Mouse (Mus musculus) frontal cortex, postnatal 14 days (tissue): ENCODE data around the gene Trarg1.
A peak's percentile ranks its signal among the peaks of the same experiment; 100 is the strongest.

Source experiments
- DNase-seq, 2 experiments: peaks; one replicate each; pipeline ENCODE4 v3.0.0; 2022; ENCODE audit warnings: low spot score in 2 of 2

The Trarg1 gene

DNA sequence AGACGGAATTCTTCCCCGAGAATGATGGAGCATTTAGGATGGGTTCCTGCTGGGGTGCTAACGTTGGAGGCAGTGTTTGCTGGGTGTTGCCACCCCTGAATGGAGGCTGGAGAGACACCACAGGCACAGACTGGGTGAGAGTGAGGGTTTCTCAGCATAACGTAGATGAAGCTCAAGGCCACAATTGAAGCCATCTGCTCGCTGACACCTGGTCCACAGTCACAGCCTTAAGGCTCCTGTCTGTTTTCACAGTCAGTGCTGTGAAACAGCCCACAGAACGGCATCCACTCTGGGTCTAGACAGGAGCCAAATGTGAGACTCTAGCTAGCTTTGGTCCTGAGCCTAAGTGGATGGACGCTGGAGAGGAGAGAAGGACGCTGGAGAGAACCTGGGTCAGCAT is 5.4 kb upstream of the Trarg1 start:
- DNase-seq = no peak

DNA sequence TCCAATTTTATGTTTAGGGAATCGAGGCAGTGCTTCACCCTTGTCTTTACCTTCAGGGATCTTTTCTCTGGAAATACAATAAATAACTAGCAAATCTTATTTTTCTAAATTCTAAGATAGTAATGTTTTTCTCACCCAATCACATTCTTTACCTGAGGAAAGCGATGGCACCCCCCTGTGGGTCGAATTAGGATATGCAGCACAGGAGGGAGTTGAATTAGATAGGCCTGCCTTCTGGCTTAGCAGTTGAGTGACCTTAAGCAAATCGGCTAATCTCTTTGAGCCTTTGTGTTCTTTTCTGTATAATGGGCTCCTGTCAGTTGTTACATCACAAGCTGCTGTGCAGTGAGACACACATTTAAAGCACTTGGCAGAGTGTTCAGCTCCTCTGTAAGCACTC is 4.9 kb upstream of the Trarg1 start:
- no peak for DNase-seq

DNA sequence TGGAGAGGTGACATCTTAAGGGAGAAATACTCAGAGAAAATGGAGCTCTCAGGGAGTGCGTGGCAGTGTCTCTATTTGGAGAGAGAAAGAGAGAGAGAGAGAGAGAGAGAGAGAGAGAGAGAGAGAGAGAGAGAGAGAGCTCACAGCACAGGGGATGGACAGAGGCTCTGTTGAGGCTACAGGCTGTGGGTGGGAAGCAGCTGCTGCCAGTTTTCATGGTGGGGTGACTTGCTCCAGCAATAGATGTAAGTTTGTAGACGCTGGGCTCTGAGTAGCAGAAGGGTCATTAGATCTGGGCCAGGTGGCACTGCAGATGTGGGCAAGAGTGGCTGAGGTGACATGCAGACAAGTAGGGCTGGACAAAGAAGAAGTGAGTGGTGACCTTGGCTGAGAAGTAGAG is 6.0 kb downstream of the Trarg1 start:
- DNase-seq = no peak

DNA sequence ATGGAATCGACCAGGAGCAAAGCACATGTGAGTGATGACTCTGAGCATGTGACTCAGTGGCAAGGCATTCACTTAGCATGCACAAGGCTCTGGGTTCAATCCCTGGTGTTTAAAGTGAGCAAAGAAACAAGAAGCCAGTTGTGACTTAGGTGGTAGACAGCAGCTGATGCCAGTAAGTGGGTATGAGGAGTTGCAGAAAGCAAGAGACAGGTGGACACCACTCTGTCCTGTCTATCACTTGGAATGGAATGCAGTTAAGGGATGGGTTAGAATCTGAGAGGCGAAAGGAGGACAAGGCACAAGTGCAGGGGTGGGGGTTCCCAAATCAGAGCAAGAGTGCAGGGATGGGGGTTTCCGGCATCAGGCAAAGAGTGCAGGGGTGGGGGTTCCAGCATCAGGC is 12.5 kb downstream of the Trarg1 start:
- DNase-seq = no peak

DNA sequence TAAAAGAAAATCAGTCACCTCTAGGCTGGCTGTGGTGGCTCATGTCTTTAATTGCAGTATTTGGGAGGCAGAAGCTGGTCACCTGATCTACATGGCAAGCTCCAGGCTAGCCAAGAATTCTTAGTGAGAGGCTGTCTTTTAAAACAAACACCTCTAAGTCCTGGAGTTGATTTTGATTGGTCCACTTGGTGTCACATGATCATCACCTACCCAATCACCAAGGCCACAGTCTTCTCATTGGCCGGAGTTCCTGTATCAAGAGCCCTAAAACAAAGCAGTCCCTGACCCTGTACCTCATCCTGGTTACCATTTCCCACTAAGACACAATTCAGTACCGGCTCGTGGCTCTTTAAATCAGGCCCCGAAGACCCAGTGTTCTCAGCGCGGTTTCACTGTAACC is 16.2 kb downstream of the Trarg1 start:
- no peak for DNase-seq

DNA sequence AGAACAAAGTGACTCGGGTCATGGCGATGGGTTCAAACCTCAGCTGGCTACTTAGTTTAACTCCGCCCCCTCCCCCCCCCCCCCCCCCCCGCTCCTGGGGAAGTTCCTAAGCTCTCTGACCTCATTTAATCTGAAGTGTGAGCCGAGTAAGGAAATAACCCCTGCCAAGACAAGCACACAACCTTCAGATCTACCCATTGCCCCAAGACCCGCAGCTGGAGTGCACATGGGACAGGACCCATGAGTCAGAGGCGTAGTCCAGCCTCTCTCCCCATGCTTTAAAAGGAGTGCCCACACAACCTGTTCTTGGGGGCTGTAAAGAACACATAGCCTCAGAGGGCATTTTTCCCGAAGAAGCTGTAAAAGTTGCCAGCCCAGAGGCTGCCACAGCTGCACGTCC is 20.0 kb downstream of the Trarg1 start:
- no peak for DNase-seq

DNA sequence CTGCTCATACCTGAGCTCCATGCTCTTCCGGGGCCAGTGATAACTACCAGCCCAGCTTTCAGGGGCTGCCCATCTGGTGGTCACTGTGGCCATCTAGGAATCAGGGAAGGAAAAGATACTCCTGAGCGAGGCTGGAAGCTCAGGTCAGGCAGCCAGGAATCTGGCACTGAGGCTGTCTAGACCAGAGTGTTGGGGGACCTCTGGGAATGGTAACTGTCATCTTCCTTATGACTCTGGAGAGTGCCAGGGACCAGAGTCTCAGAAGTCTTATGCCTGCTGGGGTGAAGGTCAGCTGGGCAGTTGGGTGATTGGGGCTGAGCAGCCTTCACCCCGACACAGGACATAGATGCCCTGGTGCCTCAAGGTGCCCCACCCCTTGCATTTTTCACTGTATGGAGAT is 28.0 kb downstream of the Trarg1 start:
- no peak for DNase-seq

DNA sequence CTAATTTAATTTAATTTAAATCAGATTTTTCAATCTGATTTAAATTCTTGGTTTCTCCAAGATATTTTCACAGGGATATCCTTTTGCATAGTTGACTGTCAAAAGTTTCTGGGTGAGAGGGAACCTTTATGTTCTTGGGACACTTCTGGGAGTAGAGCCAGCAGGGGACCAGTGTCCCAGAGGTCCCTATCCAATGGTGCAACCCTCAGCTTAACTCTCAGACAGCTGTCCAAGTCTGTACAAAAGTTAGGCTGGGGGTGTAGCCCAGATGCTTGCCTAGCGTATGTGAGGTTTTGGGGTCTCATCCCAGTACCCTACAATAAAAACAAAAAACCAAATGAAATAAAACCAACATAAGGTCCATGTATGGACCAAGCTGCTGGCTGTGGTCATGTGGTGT is 28.5 kb downstream of the Trarg1 start:
- DNase-seq = no peak

DNA sequence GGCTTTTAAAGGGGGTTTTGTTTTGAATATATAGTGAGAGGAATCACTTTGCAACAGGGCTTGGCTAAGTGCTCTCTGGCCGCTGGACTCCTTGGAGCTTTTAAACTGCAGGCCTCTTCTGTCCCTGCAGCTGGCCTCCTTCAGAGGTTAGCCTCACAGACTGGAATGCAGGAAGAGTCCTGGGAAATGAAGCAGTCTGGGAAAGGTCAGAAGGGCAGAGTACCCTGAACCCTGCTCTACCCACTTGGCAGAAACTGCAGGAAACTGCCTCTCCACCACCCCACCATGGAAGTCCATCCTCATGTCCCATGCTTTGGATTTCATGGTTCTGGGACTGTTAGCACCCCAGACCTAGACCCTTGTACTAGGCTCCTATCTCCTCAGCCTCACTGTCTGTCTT is 29.3 kb downstream of the Trarg1 start:
- DNase-seq = no peak

DNA sequence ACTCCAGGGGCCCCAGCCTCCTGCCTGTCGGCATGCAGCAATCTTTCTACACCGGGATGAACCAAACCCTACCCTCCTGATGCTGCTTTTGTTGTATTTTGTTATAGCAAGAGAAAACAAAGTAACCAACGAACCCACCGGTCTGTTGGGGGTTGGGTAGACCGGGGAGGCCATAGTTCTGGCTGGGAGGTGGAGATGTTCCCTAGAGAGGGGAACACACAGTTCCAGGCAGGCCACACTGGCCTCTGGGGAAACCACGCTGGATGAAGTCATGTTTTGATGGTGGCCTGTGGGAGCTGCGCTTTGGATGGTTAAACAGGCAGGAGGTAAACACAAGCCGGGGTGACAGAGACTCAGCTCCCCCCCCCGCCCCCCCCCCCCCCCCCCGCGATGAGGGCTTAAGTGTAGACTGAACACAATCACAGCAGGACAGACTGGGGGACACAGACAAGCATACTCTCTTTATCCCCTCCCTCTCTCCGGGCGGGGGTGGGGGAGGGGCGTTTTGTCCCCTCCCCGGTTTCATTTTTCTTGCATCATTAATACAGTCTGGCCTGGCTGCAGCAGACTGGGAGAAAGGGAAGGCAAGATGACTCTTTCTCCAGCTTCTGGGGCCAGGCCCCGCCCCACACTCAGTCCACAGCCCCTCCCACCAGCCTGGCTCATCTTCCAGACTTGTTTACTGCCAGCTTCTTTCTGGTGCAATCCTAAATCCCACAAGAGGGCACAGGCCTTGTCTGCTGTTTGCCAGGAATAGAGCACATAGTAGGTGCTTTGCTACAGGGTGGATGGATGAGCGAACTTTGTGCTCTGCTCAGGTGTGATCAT is 30.2 kb downstream of the Trarg1 start:
- DNase-seq = no peak

DNA sequence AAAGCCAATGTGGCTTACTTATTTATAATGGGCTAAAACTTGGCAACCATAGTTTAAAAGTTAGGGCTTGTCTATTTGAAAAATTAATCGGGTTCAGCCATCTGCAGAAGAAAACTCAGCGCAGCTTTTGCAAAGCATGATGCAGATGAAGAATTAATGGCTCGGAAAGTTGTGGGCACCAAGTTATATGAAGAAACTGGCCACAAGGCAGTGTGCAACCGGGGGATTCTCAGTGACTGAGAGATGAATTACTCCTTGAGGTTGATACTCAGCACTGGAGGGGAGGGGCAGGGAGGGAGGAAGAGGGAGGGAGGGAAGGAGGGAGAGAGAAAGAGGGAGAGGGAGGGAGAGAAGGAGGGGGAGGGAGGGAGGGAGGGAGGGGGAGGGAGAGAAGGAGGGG is 37.4 kb downstream of the Trarg1 start:
- DNase-seq = no peak

DNA sequence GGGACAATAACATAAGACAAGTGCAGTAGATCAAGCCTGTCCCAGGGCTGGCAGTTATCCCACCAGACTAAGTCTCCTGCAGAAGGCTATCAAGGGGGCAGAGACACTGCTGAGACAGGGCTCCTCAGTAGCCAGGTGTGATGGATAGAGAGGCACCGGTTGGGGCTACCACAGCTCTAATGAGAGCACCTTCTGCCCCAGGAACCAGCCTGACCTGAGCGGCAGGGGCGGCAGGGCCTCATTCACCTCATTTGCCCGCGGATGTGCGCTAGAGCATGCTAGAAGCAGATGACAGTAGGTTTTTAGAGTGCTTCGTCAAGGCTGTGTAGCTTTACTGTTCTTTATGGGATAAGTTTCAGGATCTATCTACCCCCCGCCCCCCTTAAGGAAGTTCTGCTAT is 44.3 kb downstream of the Trarg1 start:
- no peak for DNase-seq

DNA sequence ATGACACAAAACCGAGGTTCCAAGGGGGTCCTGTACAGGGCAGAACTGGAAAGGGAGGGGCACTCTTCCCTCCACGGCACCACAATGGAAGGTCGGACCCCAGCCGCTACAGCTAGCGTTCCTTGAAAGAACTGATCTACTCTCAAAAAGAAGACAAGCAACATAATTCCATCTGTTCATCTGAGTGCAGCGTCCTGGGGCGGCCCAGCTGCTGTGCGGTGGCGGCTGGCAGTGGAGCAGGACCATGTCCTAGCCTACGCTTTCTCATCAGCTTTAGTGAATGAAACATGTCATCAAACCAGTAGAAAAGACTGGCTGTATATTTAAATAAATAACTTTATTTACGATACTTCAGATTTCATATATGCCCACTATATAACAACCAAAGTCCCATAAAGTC is 48.5 kb downstream of the Trarg1 start:
- DNase-seq = no peak

DNA sequence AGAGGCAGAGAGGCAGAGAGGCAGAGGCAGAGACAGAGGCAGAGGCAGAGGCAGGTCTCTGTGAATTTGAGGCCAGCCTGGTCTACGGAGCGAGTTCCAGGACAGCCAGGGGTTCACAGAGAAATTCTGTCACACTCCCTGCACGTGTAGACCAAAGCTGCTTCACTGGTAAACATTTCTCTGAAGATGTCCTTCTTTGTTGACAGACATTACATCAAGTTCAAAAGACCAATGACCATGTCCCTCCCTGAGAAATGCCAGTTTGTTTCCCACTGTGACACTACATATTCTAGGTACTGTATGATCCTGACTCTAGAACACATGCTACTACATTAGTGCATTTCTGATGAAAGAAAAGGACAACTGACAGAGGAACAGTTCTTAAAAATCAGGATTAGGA is 51.0 kb downstream of the Trarg1 start:
- DNase-seq = no peak

DNA sequence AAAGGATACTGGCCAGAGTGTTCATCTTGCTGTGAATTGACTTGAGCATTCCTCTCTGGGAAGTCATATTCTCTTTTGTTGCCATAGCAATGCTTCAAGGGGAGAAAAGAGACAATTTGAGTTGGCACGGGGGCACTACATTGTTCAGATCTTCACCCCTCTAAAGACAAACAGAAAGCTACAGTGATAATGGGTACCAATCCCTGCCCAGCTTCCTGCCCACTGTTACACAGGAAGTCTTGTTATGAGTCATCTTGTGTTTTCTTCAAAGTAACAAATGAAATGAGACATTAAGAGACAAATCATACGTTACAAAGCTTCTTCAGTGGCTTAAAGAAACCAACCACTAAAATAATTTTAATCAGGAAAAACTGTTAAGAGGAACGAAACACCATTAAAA is 55.0 kb downstream of the Trarg1 start:
- no peak for DNase-seq

DNA sequence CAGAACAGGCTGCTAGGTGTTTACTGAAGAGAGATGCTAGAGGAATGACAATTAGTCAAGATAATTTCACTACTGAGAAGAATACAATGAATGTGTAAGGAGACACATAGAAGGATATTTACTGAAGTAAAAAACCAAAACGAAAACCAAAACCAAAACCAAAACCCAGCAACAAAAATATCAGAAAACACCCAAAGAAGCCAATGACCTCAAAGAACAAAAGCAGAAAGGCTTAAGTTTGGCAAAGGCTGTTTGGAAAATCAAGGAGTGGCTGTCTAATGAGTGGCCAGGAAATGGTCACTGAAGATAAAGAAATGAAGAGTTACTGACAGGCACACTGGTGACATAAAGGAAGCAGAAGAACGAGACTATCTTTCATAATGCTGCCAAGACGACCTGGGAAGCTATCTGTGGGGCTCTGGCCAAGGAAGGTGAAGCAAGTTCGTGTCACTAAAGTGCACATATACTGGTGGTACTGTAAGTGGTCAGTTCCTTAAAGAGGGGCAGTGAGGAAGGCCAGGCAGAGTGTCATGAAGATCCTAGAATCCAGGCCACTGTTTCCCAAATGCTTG is 56.2 kb downstream of the Trarg1 start:
- DNase-seq = no peak

DNA sequence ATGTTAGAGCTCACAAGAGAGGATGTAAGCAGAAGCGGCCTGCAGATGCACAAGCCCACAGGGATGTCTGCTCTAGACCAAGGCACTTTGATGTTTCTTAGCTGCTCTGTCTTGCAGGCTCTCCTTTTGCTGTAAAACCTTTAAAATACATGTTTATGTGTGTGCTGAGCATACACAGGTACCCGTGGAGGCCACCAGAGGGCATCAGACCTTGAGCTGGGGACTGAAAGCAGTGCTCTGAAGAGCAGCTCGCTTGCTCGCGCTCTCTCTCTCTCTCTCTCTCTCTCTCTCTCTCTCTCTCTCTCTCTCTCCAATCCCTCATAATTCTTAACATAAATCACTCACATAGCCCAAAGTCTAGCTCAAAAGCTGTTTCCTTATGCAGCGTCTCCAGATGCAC is 59.5 kb downstream of the Trarg1 start:
- DNase-seq = no peak

DNA sequence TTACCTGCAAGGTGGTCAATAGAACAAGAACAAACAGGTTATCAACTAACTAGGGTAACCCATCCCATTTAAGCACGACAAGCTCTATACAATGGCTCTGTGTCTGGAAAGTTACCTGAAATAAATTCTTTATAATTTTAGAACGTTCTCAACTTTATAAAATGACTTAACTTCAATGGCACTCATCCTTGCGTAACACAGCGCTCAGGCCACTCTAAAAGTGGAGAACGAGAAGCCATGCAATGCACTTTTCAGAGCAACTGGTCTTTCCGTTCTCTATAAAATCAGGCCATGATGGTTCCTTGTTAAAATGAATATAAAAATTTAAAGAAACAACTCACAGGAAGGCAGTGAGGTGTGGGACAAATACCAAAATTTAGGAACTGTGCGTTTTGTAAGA is 62.9 kb downstream of the Trarg1 start:
- no peak for DNase-seq

DNA sequence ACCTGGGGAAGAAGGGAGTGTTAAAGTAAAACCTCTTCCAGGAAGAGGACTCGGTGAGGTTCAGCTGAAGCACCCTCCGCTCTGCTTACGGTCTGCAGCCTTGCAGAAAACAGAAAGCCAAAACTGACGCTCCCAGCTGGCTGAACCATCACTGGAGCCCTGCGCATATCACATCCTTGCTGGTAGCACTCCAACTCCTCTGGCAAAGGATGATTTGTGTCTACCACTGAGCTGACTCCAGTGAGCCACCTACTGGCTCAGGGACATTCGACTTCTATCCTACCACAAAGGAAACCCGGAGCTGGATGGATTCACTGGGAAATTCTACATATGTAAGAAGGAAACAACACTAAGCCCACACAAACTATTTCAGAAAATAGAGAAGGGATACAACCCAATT is 64.9 kb downstream of the Trarg1 start:
- DNase-seq = peak; percentile 12 to 20

DNA sequence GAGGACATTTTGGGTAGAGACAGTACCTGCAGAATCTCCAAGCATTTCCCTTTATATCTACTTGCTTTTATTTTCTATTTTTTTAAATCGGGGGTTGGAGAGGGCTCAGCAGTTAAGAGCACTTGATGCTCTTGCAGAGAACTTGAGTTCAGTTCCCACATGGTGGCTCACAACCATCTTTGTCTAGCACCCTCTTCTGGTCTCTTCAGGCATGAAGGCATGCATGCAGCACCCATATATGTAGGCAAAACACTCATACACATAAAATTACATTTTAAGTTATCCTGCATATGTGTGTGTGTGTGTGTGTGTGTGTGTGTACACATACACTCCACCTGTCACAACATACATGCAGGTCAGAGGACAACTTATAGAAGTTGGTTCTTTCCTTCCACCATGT is 66.3 kb downstream of the Trarg1 start:
- DNase-seq = no peak
